Mouse (Mus musculus) MEL (cell line): ENCODE results near the gene Tnks1bp1. TPM values are rescaled to one million over a fixed set of nuclear protein-coding genes. Genes with fewer than 3 reads are reported as not detected.

ENCODE experiments used
- DNase-seq: peaks from one replicate; pipeline ENCODE4 v3.0.0; 2011; ENCODE audit warnings: low read depth, low spot score
- H3K27ac ChIP-seq: 2 replicates; pipeline ENCODE4 v1.5.1; 2012; ENCODE audit warnings: low read depth, mild to moderate bottlenecking, control low read depth, low read length, moderate library complexity; ENCODE audit not compliant: control insufficient read depth
- H3K27me3 ChIP-seq, 2 experiments: fragments of 150-350 bp in 1 of 2; sonication (generic) in 1 of 2; 2 replicates each; pipeline ENCODE4 v1.6.1; 2012; ENCODE audit warnings: low read length in 2 of 2, mild to moderate bottlenecking in 2 of 2, improper control_type of control experiment in 1 of 2, moderate library complexity in 1 of 2; ENCODE audit not compliant: insufficient read depth in 2 of 2, control insufficient read depth in 1 of 2
- H3K36me3 ChIP-seq, 2 experiments: 2 replicates each; pipeline ENCODE4 v1.6.1; 2012 to 2014; ENCODE audit warnings: low read length in 2 of 2, improper control_type of control experiment in 1 of 2, inconsistent platforms in 1 of 2, mild to moderate bottlenecking in 1 of 2; ENCODE audit not compliant: insufficient read depth in 2 of 2, control insufficient read depth in 1 of 2
- H3K4me1 ChIP-seq, 2 experiments: fragments of 150-350 bp in 1 of 2; sonication (generic) in 1 of 2; 2 replicates each; pipeline ENCODE4 v1.6.1; 2012; ENCODE audit warnings: low read length in 2 of 2, improper control_type of control experiment in 1 of 2, mild to moderate bottlenecking in 1 of 2; ENCODE audit not compliant: insufficient read depth in 2 of 2, control insufficient read depth in 1 of 2
- H3K4me3 ChIP-seq, 2 experiments: fragments of 150-350 bp in 1 of 2; sonication (generic) in 1 of 2; 2 replicates each; pipeline ENCODE4 v1.5.1; 2012; ENCODE audit warnings: low read depth in 2 of 2, low read length in 2 of 2, mild to moderate bottlenecking in 2 of 2, moderate library complexity in 2 of 2, control low read depth in 1 of 2, improper control_type of control experiment in 1 of 2; ENCODE audit not compliant: control insufficient read depth in 1 of 2, insufficient read depth in 1 of 2
- H3K79me2 ChIP-seq: 2 replicates; pipeline ENCODE4 v1.6.1; 2012; ENCODE audit warnings: mild to moderate bottlenecking, low read length, moderate library complexity; ENCODE audit not compliant: control insufficient read depth, poor library complexity, insufficient read depth
- H3K9ac ChIP-seq: 2 replicates; pipeline ENCODE4 v1.6.1; 2012; ENCODE audit warnings: low read depth, mild to moderate bottlenecking, control low read depth, low read length, moderate library complexity; ENCODE audit not compliant: control insufficient read depth, poor library complexity, severe bottlenecking
- H3K9me3 ChIP-seq: fragments of 150-350 bp; sonication (generic); replicated peaks from 2 replicates; pipeline ENCODE4 v1.6.1; 2012; ENCODE audit warnings: mild to moderate bottlenecking, low read length, improper control_type of control experiment, moderate library complexity; ENCODE audit not compliant: insufficient read depth
- BHLHE40 ChIP-seq: IDR thresholded peaks from 2 replicates; pipeline ENCODE4 v1.6.1; 2012; ENCODE audit warnings: low read depth, mild to moderate bottlenecking, inconsistent platforms, low read length, improper control_type of control experiment, borderline replicate concordance
- CHD1 ChIP-seq: IDR thresholded peaks from 2 replicates; pipeline ENCODE4 v1.6.1; 2012; ENCODE audit warnings: low read depth, mild to moderate bottlenecking, inconsistent platforms, low read length, improper control_type of control experiment
- ETS1 ChIP-seq: IDR thresholded peaks from 2 replicates; pipeline ENCODE4 v1.6.1; 2012; ENCODE audit warnings: low read depth, mild to moderate bottlenecking, inconsistent platforms, low read length, improper control_type of control experiment, moderate library complexity
- GABPA ChIP-seq: IDR thresholded peaks from 2 replicates; pipeline ENCODE4 v1.6.1; 2012; ENCODE audit warnings: low read depth, mild to moderate bottlenecking, inconsistent platforms, low read length, improper control_type of control experiment, moderate library complexity
- GATA1 ChIP-seq: IDR thresholded peaks from 2 replicates; pipeline ENCODE4 v1.6.1; 2011; ENCODE audit warnings: low read depth, low read length, improper control_type of control experiment
- JUND ChIP-seq: IDR thresholded peaks from 2 replicates; pipeline ENCODE4 v1.6.1; 2011; ENCODE audit warnings: low read depth, mild to moderate bottlenecking, improper control_type of control experiment, low read length
- KAT2A ChIP-seq: conservative IDR thresholded peaks from 2 replicates; pipeline ENCODE4 v1.6.1; 2012; ENCODE audit warnings: low read depth, low read length, improper control_type of control experiment, inconsistent platforms
- MAX ChIP-seq: IDR thresholded peaks from 2 replicates; pipeline ENCODE4 v1.6.1; 2011; ENCODE audit warnings: low read length, improper control_type of control experiment
- MAZ ChIP-seq: IDR thresholded peaks from 2 replicates; pipeline ENCODE4 v1.6.1; 2012; ENCODE audit warnings: low read depth, mild to moderate bottlenecking, inconsistent platforms, low read length, improper control_type of control experiment
- MEF2A ChIP-seq: IDR thresholded peaks from 2 replicates; pipeline ENCODE4 v1.6.1; 2014; ENCODE audit warnings: low read depth, mild to moderate bottlenecking, inconsistent platforms, low read length, improper control_type of control experiment; ENCODE audit not compliant: poor library complexity, insufficient replicate concordance, severe bottlenecking; ENCODE audit errors: extremely low read depth
- MYC ChIP-seq: IDR thresholded peaks from 2 replicates; pipeline ENCODE4 v1.6.1; 2011; ENCODE audit warnings: low read depth, mild to moderate bottlenecking, low read length, improper control_type of control experiment, moderate library complexity
- NELFE ChIP-seq: IDR thresholded peaks from 2 replicates; pipeline ENCODE4 v1.6.1; 2011; ENCODE audit warnings: low read depth, low read length, improper control_type of control experiment
- NRF1 ChIP-seq: IDR thresholded peaks from 2 replicates; pipeline ENCODE4 v1.6.1; 2014; ENCODE audit warnings: low read depth, mild to moderate bottlenecking, inconsistent platforms, low read length, improper control_type of control experiment, moderate library complexity; ENCODE audit not compliant: poor library complexity, insufficient read depth, severe bottlenecking
- POLR2A ChIP-seq, 2 experiments: IDR thresholded peaks; 2 replicates each; pipeline ENCODE4 v1.6.1; 2011 to 2012; ENCODE audit warnings: low read length in 2 of 2, mild to moderate bottlenecking in 2 of 2, control low read depth in 1 of 2, improper control_type of control experiment in 1 of 2, low read depth in 1 of 2, moderate library complexity in 1 of 2; ENCODE audit not compliant: control insufficient read depth in 1 of 2, insufficient read depth in 1 of 2, poor library complexity in 1 of 2
- RCOR1 ChIP-seq: IDR thresholded peaks from 2 replicates; pipeline ENCODE4 v1.6.1; 2012; ENCODE audit warnings: low read depth, mild to moderate bottlenecking, inconsistent platforms, low read length, improper control_type of control experiment
- SIN3A ChIP-seq: IDR thresholded peaks from 2 replicates; pipeline ENCODE4 v1.6.1; 2012; ENCODE audit warnings: low read length, improper control_type of control experiment, inconsistent platforms
- SMC3 ChIP-seq: IDR thresholded peaks from 2 replicates; pipeline ENCODE4 v1.6.1; 2011; ENCODE audit warnings: low read depth, low read length, improper control_type of control experiment
- TAL1 ChIP-seq: IDR thresholded peaks from 2 replicates; pipeline ENCODE4 v1.6.1; 2012; ENCODE audit warnings: mild to moderate bottlenecking, inconsistent platforms, low read length, moderate library complexity, mixed read lengths
- TBP ChIP-seq: IDR thresholded peaks from 2 replicates; pipeline ENCODE4 v1.8.0; 2011; ENCODE audit warnings: low read depth, low read length, improper control_type of control experiment
- TCF12 ChIP-seq: IDR thresholded peaks from 2 replicates; pipeline ENCODE4 v1.6.1; 2014; ENCODE audit warnings: low read depth, mild to moderate bottlenecking, inconsistent platforms, low read length, improper control_type of control experiment, moderate library complexity
- UBTF ChIP-seq: IDR thresholded peaks from 2 replicates; pipeline ENCODE4 v1.6.1; 2012; ENCODE audit warnings: low read depth, mild to moderate bottlenecking, inconsistent platforms, low read length, improper control_type of control experiment, moderate library complexity, borderline replicate concordance; ENCODE audit not compliant: insufficient read depth
- USF2 ChIP-seq, 2 experiments: IDR thresholded peaks; 2 replicates each; pipeline ENCODE4 v1.6.1; 2011 to 2012; ENCODE audit warnings: improper control_type of control experiment in 2 of 2, low read length in 2 of 2, borderline replicate concordance in 1 of 2, inconsistent platforms in 1 of 2, low read depth in 1 of 2, mild to moderate bottlenecking in 1 of 2; ENCODE audit not compliant: insufficient read depth in 1 of 2
- ZC3H11A ChIP-seq: IDR thresholded peaks from 2 replicates; pipeline ENCODE4 v1.6.1; 2012; ENCODE audit warnings: low read depth, mild to moderate bottlenecking, inconsistent platforms, low read length, improper control_type of control experiment
- ZMIZ1 ChIP-seq: IDR thresholded peaks from 2 replicates; pipeline ENCODE4 v1.6.1; 2012; ENCODE audit warnings: low read depth, mild to moderate bottlenecking, inconsistent platforms, low read length, improper control_type of control experiment, moderate library complexity
- polyA plus RNA-seq, 2 experiments: library from polyadenylated mRNA; stranded (reverse) in 1 of 2; unstranded in 1 of 2; fragments of >175 nt in 1 of 2; fragments of >200 nt in 1 of 2; gene quantifications; 2 replicates each; pipeline versions ENCODE4 v1.2.1 to v1.2.4; 2012; ENCODE audit warnings: low replicate concordance in 2 of 2, low read depth in 1 of 2; ENCODE audit not compliant: insufficient read length in 2 of 2, insufficient read depth in 1 of 2, missing spikeins in 1 of 2
- total RNA-seq: library from RNA; depleted of rRNA; stranded (reverse); fragments of 300-350 nt; gene quantifications from 2 replicates; pipeline ENCODE4 v1.2.3, GENCODE M21; 2012

Gene Tnks1bp1
- total and polyA plus RNA-seq, 3 experiments: 5.5 to 9.9 TPM; not detected in 1

GRCm38 (mm10) chr2:85048168-85048751 lies 438 bp downstream of the Tnks1bp1 start:
- no peaks in the 10 kb centered on the region for H3K27me3 ChIP-seq
- peak overlapping the region; percentile 6; the same call in 1 of the 2 replicates for H3K27ac ChIP-seq
- peak overlapping the region; percentile 56 to 92 for H3K4me3 ChIP-seq
- peak; percentile 71 for DNase-seq
- peak overlapping the region; percentile 76 for H3K9ac ChIP-seq
- H3K4me1 ChIP-seq: peaks cover 0 to 4% of the 10 kb centered on the region in 2 experiments; a peak in 2 of 4 replicates
- no peak for TF ChIP-seq TBP
- no peak for TF ChIP-seq UBTF
- no peak for TF ChIP-seq MAX
- no peak for TF ChIP-seq MYC
- TF ChIP-seq JUND: no peak
- TF ChIP-seq KAT2A: no peak
- TF ChIP-seq ETS1: no peak
- no peak for TF ChIP-seq BHLHE40
- no peak for TF ChIP-seq ZC3H11A
- TF ChIP-seq MAZ: peak; percentile 47; the same call in 1 of the 2 replicates
- TF ChIP-seq MEF2A: no peak
- no peak for TF ChIP-seq GATA1
- TF ChIP-seq SIN3A: peak; percentile 41; the same call in 1 of the 2 replicates
- peak in 1 of 2 experiments; percentile 25; a peak in 1 of 4 replicates for TF ChIP-seq POLR2A (IDR thresholded peaks at IDR 0.05; ENCODE audit: control insufficient read depth in 1 of 2, insufficient read depth in 1 of 2, low read depth in 1 of 2, low read length in 2 of 2, poor library complexity in 1 of 2)
- TF ChIP-seq TAL1: no peak
- TF ChIP-seq NRF1: no peak
- no peak; the same call in 1 of the 2 replicates for TF ChIP-seq NELFE
- no peak for TF ChIP-seq CHD1
- TF ChIP-seq RCOR1: no peak
- TF ChIP-seq, all 39 proteins: peak for 3
- Histone ChIP-seq H3K79me2 (no peaks in the 10 kb centered on the region; the same call in 1 of the 2 replicates), H3K36me3 (peaks cover 4 to 7% of the 10 kb centered on the region in 2 experiments; a peak in 3 of 4 replicates), H3K9me3 (no peaks in the 10 kb centered on the region)

GRCm38 (mm10) chr2:85049277-85049676 lies 1.5 kb downstream of the Tnks1bp1 start:
- no peak for DNase-seq
- H3K36me3 ChIP-seq: peaks cover 4 to 7% of the 10 kb centered on the region in 2 experiments; a peak in 3 of 4 replicates
- H3K79me2 ChIP-seq: no peaks in the 10 kb centered on the region; the same call in 1 of the 2 replicates
- H3K27ac ChIP-seq: no peak overlapping the region
- no peak overlapping the region for H3K4me3 ChIP-seq
- no peaks in the 10 kb centered on the region for H3K9me3 ChIP-seq
- H3K27me3 ChIP-seq: no peaks in the 10 kb centered on the region
- H3K4me1 ChIP-seq: peaks cover 0 to 4% of the 10 kb centered on the region in 2 experiments; a peak in 2 of 4 replicates
- TF ChIP-seq SMC3 (no peak), ZMIZ1 (no peak), USF2 (IDR thresholded peaks at IDR 0.05; ENCODE audit: borderline replicate concordance in 1 of 2, insufficient read depth in 1 of 2, low read depth in 1 of 2, low read length in 2 of 2) (no peak), MYC (no peak), TCF12 (no peak), GABPA (no peak)
- H3K9ac ChIP-seq: no peak overlapping the region
